Mouse (Mus musculus) adrenal gland, adult 8-10 months (tissue): ENCODE measurements around the gene Msto1. TPM values are rescaled to one million over a fixed set of nuclear protein-coding genes. Genes with fewer than 3 reads are reported as not detected.
A peak's percentile ranks its signal among the peaks of the same experiment; 100 is the strongest.
"Not testable (repeated sequence)": the region's sequence is repeated elsewhere in the genome, so short reads cannot be mapped to it uniquely, and the experiment has no call there.

Experiments
- DNase-seq: peaks from one replicate; pipeline ENCODE4 v3.0.0; 2022
- total RNA-seq, 4 experiments: library from RNA; stranded (reverse); gene quantifications; 2 replicates each; pipeline ENCODE4 v1.2.4; 2022

The Msto1 gene
- 10 to 100 TPM; 19.9 to 27.9 (median 24.7) TPM for total RNA-seq

DNA sequence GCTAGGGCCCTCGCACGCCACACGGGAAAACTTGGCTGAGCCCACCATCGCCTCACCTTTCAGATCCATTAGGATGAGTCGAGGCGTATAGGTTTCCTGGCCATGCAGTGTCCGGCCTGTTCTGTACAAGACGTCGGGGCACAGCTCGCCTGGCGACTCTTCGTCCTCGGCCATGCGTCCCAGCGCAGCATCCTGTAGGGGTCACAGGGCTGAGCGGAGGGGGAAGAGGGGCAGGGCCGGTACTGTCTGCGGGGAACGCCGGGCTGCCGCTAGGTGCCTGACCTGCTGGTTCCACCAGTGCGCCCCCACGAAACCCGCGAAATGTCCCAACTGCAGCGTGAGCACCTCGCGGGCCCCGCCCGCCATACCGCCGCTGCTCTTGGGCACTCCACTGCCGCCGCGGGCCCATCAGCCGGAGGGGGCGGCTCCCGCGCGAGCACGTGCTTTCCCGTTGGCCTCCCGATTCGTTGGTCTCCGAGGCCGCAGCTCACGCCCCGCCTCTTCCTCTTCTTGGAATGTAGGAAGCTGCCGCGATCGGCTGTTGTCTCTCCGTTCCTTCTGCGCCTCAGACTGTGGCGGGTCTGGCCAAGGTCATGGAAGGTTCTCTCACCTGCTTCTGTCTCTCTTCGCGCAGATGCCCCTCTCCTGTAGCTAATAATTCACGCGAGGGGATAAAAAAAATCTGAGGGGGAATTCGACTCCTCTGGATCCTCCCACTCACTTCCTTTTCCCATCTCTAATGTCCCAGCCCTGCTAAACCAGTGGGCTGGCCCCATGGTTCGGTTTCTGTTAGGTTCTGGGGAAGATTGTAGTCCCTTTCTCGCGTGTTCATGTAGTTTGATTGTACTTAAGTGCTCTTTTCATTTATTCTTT, at the start of gene Msto1:
Gene Msto1, minus strand, starts transcription at position 489 of the 873 bp plus-strand sequence.
- DNase-seq, result peak; percentile 92

DNA sequence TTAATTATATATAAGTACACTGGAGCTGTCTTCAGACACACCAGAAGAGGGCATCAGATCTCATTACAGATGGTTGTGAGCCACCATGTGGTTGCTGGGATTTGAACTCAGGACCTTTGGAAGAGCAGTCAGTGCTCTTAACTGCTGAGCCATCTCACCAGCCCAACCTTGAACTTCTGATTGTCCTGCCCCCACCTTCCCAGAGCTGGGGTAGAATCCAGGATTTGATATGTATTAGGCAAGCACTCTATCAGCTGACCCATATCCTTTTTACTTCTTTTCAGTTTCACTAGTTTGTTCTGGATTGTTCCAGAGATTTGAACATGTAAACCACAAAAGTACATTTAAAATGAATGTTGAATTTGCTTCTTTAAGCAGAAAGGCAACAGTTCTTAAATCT, 49.4 kb upstream of the Msto1 start:
- DNase-seq, result not testable (repeated sequence)

DNA sequence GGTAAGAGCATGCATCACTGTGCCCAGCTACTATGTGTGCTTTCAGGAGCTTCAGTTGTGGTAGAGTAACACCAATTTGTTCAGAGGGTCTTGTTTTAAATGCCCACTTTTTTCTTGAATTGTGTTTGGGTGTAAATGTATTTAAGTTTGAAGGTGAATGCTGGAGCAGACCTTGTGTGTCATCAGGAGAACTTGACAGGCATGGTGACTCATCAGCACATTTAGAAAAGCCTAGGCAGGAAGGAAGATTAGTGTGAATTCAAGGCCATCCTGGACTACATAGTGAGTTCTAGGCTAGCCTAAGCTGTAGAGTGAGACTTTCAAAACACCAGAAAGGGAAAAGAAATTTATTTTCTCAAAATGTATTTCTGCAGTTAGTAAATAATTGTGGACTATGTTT, 39.9 kb upstream of the Msto1 start:
- no peak for DNase-seq

DNA sequence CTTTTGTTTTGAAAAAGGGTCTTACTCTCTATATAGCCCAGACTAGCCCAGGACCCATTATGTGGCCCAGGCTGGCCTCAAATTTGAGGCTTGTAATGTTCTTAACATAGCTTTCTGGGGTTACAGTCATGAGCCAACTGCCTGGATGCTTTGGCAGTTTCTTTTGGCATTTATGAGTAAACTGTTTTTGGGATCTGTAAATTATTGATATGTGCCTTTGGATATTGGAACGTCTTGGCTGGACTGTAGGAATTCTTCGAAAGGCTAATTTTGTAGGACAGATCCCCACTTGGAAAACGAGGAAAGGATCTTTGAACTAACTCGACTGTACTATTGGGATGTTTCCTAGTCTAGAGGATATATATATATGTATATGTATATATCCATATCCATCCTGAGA, 39.4 kb upstream of the Msto1 start:
- no peak for DNase-seq

DNA sequence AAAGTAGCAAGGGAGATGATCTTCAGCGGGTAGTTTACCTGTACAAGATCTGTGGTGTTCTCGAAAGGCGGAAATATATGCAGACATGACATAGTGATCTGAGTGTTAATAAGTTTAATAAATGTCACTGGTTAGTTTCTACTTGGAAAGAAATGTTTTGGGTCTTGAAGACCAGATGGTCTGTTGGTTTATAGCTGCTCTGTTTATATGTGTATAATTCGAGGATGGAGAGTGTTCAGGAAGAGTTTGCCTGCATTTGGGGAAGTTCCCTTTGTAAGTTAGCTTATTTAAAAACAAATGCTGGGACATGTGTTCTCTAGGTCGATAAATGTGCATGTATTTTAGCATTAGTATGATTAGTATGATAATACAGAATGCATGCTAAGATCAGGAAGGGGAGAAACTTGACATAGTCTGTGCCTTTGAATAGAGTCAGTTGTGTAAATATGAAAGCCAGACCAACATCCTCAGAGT, 37.6 kb upstream of the Msto1 start:
- DNase-seq, result no peak

DNA sequence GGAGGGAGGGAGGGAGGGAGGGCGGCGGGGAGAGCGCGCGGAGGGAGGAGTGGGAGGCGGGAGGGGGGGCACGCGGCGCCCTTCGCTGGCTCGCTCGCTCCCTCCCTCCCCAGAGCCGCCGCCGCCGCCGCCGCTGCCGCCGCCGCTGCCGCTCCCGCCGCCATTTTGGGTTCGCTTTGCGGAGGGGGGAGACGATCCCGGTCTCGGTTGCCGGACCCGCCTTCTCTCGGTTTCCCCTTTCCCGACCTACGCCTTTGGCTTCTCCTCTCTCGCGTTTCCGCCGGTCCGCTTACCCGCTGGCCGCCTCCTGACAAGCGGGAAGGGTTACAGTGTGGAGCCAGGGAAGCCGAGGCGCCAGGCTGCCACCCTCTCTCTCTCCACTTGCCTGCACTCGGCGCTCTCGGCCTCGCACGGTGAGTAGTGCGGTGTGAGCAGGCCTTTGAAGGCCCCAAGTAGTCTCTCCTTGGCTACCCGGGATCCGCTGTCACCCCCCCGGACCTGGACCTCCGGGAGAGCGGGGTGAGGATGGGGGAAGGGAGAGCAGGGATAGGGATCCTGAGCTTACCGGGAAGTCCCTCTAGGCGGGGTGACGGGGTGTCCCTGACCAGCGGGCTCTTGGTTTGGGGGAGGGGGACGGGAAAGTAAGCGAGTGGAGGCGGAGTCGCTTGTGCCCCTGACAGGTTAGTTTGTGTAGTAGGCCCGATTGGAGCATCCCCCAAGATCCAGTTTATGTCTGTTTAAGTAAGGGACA, 37.0 kb upstream of the Msto1 start, which contains the start of the genes Ash1l and Dap3:
Gene Ash1l, plus strand, starts transcription at position 47 of the 751 bp plus-strand sequence.
Gene Dap3, minus strand, starts transcription at position 606 of the 751 bp plus-strand sequence.
- DNase-seq, result peak; percentile 75

DNA sequence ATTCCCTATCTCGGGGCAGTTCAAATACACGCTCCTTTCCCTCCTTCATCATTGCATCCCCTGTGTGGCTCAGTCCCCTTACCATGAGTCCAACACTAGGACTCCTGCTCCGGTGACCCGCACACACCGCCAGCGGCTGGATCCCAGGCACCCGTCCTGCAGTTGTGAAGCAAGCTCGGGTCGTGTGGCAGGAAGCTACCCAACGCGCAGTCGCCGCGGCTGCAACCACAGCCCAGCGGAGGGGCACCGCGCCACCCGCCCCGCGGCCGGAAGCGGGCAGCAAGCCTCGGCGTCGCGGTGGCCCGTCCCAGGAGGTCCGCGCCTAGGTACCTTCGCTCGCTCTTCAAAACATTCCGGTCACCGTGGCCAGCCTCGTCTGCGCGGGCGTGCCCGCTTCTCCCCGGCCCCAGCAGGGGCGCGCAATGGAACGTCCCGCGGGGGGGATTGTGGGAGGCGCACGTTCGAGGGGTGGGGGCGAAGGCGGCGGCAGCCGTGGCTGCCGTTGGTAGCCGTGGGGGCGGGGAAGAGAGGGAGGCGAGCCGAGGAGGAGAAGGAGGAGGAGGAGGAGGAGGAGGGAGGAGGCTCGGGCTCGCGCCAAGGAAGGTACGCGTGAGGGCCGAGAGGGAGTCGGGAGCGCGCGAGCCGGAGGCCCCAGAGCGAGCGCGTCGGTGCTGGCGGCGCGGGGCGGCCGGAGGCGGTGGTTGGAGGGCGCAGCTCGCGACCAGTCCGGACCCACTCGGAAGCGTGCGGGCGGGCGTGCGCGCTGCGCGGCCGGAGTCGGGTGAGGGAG, 36.2 kb upstream of the Msto1 start:
- peak; percentile 88 for DNase-seq

DNA sequence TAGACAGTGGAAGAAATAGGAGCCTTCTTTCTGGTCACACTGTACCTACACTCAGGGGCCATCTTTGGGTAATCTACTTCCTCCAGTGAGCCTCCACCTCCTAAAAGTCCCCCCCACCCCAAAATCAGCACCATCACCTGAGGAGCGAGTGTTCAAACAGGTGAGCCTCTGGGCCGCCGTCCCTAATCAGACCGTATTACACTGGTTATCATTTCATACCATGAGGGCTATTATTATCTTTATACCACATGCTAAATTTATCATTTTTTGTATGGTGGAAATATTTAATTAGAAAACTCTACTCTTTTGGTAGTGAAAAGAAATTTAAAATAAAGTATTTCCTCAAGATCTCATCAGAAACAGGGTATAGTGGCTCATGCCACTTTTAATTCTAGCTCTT, 30.3 kb upstream of the Msto1 start:
- no peak for DNase-seq

DNA sequence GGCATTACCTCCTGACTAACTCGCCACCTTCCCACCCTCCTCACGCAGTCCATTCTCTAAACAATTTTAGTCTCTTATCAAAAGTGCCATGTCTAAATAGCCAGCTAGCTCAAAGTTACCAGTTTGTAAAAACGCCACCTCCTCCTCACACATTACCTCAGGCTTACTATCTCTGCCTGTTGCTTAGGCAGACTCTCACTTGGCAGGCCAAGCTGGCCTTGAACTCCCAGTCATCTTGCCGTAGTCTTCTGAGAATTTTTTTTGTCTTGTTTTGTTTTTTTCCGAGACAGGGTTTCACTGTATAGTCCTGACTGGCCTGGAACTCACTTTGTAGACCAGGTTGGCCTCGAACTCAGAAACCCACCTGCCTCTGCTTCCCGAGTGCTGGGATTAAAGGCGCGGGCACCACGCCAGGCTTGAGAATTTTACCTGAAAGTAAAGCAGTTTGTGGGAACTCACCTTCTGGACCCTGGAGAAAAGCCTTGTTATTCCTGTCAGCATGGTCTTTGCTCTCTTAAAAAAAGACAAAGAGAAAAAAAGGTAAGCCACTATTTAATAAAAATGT, 28.6 kb upstream of the Msto1 start:
- peak; percentile 39 for DNase-seq

DNA sequence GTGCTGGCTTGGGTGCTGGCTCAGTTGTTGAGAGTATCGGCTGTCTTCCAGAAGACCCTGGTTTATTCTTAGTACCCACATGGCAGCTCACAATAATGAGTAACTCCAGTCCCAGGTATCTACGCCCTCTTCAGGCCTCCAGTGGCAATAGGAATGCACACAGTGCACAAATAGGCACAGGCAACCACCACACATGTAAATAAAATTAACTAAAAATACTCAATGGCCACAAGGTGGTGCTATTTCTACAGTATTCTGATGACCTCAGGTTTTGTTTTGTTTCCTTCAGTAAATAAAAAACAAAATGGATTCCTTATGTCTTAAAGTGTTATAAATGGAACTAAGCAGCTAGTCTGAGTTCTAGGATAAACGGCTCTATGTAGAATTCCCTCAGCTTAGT, 25.9 kb upstream of the Msto1 start:
- no peak for DNase-seq

DNA sequence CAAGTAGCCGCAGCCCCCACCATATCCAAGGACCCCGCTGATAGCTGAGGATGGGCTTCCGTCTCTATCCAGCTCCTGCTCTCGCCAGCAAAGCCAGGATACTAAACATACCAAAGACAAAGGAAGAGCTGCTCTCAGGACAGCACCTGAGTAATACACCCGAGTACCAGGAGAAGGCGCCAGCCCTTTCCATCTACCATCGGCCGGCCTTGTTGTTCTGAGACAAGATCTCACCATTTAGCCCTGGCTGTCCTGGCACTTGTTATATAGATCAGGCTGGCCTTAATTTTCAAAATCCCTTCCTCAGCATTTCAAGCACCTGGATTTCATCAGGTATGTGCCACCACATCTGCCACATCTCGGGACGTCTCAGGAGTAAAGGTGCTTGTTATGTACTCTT, 25.3 kb upstream of the Msto1 start:
- no peak for DNase-seq

DNA sequence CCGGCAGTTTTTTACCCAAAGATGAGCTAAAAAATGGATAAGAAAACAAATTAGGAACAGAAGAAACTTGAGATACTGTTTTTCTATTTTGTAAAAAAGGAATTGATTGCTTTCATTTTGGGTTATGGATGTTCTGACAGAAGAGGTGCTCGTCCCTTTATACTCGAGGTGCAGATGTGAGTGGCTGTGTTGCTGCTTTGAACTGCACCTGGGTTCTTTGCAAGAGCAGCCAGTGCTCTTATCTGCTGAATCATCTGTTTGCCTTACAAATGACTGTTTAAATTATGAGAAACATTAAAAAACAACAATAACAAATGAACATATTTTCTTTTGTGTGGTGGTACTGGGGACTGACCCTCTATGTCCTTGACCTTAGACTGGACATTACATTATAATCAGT, 15.7 kb upstream of the Msto1 start:
- no peak for DNase-seq

DNA sequence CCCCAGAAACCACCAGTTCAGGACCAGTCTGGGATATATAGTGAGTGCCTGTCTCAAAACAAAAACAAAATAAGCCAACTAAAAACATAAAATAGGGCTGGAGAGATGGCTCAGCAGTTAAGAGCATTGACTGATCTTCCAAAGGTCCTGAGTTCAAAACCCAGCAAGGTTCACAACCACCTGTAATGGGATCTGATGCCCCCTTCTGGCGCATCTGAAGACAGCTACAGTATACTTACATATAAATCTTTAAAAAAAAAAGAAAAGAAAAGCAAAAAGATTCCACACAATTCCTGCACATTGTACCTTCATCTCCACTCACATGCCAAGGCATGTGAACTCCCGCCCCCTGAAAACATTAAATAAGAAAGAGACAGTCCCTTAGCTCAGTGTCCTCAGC, 11.9 kb upstream of the Msto1 start:
- no peak for DNase-seq

DNA sequence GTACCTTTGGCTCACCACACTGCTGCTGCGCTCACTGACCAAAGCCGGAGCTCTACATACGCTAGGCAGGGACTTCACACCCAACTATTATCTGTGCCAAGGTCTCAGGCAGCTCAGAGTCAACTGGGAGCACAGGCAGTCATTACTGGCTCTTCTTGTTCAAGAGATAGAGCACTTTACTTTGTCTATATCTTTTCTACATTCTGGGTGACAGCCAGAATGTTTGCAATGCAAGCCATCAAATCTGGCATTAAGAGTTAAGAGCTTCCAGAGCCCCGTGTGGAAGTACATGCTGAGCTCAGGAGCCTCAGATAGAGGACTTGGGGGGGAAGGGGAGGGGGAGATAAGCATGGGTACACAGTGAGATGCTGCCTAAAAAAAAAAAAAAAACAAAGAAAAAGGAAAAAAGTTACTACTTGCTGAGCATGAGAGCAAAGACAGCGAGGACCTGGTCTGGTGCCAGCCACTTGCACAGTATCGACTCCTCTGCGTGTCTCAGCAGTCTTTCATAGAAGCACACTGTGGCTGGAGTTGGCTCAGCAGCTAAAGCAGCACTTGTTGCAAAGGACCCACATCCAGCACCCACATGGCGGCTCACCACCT, 10.3 kb upstream of the Msto1 start:
- peak; percentile 45 for DNase-seq

DNA sequence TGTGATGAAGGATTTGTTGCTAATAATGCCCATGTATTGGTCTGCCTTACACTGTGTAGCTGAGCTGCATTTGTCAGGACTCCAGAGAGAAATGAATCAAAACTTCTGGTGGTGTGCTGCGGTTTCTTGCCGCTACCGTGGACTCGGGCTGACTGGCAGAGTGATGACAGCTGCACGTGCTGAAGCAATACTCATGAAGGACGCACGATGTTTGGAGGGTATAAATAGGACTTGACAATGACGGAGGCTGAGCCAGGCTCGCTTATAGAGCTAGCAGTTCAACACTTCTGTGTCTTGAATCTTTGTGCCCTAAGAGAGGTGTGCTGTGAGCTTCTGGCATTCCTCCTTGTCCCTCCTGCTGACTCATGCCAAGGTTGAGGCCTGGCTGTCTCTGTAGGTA, 7.6 kb upstream of the Msto1 start:
- DNase-seq, result no peak

DNA sequence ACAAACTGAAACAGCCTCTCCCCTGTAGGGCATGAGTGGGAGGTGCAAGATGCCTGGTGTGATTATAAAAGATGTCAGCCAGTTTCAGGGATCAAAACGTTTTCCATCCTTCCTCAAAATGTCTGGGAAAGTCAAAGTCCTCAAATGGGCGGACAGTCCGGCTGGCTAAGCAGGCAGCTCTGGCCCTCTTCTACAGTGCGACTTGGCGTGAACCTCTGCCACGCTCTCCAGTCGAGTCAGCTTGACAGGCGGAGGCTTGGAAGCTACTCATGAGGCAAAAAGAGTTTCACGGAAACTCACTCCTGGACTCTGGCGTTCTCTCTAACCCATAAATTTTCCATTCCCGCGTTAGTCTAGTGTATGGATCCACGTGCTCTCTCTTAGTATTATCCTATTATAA, 5.2 kb upstream of the Msto1 start:
- no peak for DNase-seq

DNA sequence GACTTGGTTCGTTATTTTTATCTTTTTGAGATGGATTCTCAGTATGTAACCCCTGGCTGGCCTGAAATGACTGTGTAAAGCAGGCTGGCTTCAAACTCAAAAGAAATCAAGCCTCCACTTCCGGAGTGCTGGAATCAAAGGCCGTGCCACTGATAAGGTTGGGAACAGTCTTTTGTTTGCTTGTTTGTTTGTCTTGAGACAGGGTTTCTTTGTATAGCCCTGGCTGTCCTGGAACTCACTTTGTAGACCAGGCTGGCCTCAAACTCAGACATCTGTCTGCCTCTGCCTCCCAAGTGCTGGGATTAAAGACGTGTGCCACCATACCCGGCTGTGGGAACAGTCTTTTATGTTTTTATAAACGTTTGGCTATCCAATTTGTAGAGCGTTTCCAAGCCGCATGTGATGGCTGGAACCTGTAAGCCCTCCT, 598 bp upstream of the Msto1 start:
- DNase-seq, result no peak

DNA sequence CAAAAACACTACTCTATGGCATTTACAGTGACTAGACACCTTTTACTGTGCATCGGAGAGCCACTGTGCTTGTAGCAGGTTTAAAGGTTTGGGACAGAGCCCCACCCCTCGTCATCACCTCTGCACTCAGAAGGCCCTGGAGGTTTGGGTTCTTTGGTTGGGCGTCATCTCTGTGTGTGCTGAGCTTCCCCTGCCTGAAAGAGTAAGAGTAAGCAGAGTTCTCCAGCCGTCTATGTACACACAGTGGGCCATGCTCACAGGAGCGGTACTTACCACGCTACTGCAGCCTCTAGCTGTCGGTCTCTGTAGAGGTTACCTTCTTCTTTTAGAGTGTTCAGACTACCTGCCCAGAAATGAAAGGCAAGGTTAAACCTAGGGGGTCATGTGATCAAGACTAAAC, 1.2 kb downstream of the Msto1 start:
- DNase-seq, result no peak

DNA sequence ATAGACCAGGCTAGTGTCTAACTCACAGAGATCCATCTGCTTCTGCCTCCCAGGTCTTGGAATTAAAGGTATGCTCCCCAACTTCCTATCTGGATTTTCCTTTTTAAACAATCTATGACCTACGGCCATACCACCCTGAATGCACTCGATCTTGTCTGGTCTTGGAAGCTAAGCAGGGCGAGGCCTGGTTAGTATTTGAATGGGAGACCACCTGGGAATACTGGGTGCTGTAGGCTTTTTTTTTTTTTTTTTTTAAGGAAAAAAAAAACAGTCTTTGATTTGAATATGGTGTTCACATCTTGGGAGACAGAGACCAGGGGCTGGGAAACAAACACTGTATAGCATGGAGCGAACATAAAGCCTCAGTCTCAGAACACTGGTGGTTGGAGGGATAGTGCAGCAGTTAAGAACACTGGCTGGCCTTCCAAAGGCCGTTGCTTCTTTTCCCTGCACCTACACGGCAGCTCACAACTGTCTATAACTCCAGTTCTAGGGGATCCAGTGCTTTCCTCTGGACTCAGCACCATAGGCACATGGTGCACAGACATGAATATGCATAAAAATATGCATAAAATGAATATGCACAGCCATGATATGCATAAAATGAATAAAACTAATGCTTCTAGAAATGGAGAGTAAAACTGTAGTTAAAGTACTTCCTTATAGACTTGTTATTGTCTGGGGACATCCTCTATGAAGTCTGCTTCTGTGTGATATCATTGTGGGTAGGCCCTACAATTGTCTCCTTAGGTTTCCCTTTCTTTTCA, 7.2 kb downstream of the Msto1 start:
- DNase-seq, result no peak

DNA sequence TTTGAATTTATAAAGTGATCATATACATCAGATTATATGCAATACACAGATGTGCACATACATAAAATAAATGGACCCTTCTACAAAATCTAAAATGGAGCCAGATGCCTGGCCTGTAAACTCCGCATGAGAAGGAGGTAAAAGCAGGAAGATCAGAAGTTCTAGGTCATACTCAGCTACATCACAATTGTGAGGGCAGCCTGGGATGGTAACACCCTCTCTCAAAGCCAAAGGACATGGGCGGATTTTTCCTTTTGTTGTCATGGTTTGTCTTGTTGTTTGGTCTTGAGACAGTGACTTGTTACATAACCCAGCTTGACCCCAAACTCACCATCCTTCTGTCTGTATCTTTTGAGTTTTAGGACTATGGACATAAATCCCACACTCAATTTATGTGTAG, 8.1 kb downstream of the Msto1 start:
- no peak for DNase-seq

DNA sequence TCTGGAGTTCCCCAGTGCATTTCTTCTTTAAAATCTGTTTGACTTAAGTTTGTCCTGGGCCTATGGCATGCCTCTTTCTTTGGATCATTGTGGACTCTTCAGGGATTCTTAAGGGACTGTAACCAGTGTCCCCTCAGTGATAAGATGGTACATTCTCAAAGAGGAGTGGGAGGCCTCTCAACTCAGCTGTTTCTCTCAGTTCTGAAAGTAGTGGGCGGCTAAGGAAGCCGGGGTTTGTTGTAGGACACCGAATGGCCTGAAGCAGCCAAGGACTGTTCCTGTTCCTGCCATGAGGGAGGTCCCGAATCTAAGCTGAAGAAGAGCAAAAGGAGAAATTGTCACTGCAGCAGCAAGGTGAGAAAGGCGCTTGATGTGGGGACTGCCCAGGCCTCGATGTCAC, 8.6 kb downstream of the Msto1 start:
- DNase-seq, result no peak
